Mouse (Mus musculus): ENCODE measurements around the gene Sult4a1. TPM values are rescaled to one million over a fixed set of nuclear protein-coding genes. Genes with fewer than 3 reads are reported as not detected.

Sult4a1 gene
- 1 to 10 TPM; 4.6 to 5.2 TPM for total RNA-seq (2021)
- 4.5 and 6.6 TPM in 2 replicates for polyA plus RNA-seq (2012; rRNA removed)
- long read RNA-seq, partial matches to known transcripts: 1 of 5 reads
- long read RNA-seq, other reads (novel, unspliced or antisense): 0 of 5 reads

- DNase-seq: peak; percentile 5
These were observed at the start of gene Sult4a1 for GRCm38 (mm10) chr15:84105105-84105923. Sult4a1 (minus strand) TSS chr15:84105754.

- no peak for DNase-seq
These were observed 35.4 kb upstream of the Sult4a1 start for GRCm38 (mm10) chr15:84140929-84141328.

- DNase-seq: no peak
These were observed 34.6 kb upstream of the Sult4a1 start for GRCm38 (mm10) chr15:84140109-84140508.

- peak; percentile 7 for DNase-seq
These were observed 34.0 kb upstream of the Sult4a1 start for GRCm38 (mm10) chr15:84139592-84140005.

GRCm38 (mm10) chr15:84136473-84137415 lies 31.2 kb upstream of the Sult4a1 start:
- no peak for DNase-seq

GRCm38 (mm10) chr15:84135472-84135871 lies 29.9 kb upstream of the Sult4a1 start:
- DNase-seq: no peak

- peak; percentile 34 for DNase-seq
These were observed 27.9 kb upstream of the Sult4a1 start for GRCm38 (mm10) chr15:84133440-84133839.

- peak; percentile 51 for DNase-seq
These were observed 26.4 kb upstream of the Sult4a1 start for GRCm38 (mm10) chr15:84131971-84132370.

- DNase-seq: peak; percentile 66
These were observed 25.7 kb upstream of the Sult4a1 start for GRCm38 (mm10) chr15:84131096-84131786.

GRCm38 (mm10) chr15:84126871-84127270 lies 21.3 kb upstream of the Sult4a1 start:
- DNase-seq: no peak

GRCm38 (mm10) chr15:84126447-84126846 lies 20.9 kb upstream of the Sult4a1 start:
- DNase-seq: no peak

- no peak for DNase-seq
These were observed 18.5 kb upstream of the Sult4a1 start for GRCm38 (mm10) chr15:84124086-84124485.

- no peak for DNase-seq
These were observed 17.5 kb upstream of the Sult4a1 start, which contains the start of gene Pnpla5 for GRCm38 (mm10) chr15:84123075-84123474. Pnpla5 (minus strand) TSS chr15:84123175.

- peak; percentile 57 for DNase-seq
These were observed 15.5 kb upstream of the Sult4a1 start for GRCm38 (mm10) chr15:84121036-84121435.

- DNase-seq: no peak
These were observed 15.1 kb upstream of the Sult4a1 start for GRCm38 (mm10) chr15:84120612-84121011.

GRCm38 (mm10) chr15:84116466-84116865 lies 10.9 kb upstream of the Sult4a1 start:
- DNase-seq: no peak

- DNase-seq: no peak
These were observed 10.2 kb upstream of the Sult4a1 start for GRCm38 (mm10) chr15:84115727-84116126.

- no peak for DNase-seq
These were observed 8.3 kb upstream of the Sult4a1 start for GRCm38 (mm10) chr15:84113873-84114272.

GRCm38 (mm10) chr15:84108899-84109298 lies 3.3 kb upstream of the Sult4a1 start:
- DNase-seq: no peak

GRCm38 (mm10) chr15:84105924-84106500 lies 458 bp upstream of the Sult4a1 start:
- no peak for DNase-seq

GRCm38 (mm10) chr15:84104626-84105025 lies 928 bp downstream of the Sult4a1 start:
- no peak for DNase-seq
